Mouse (Mus musculus) heart, postnatal 0 days (tissue): ENCODE data around the gene Zfp710. TPM values are rescaled to one million over a fixed set of nuclear protein-coding genes. Genes with fewer than 3 reads are reported as not detected.
"Not testable (repeated sequence)": the region's sequence is repeated elsewhere in the genome, so short reads cannot be mapped to it uniquely, and the experiment has no call there.

Source experiments
- ATAC-seq: fragments of 200-750 bp; cut with Nextera tagmentation; 2 replicates; pipeline ENCODE4 v1.8.0; 2017; ENCODE audit warnings: low read depth, moderate number of reproducible peaks, moderate library complexity; ENCODE audit not compliant: insufficient read depth
- DNase-seq: peaks from one replicate; pipeline ENCODE4 v3.0.0-alpha.2; 2016; ENCODE audit warnings: low spot score
- H3K27ac ChIP-seq: fragments of 300-500 bp; sonication (generic); 2 replicates; pipeline ENCODE4 v1.5.1; 2014; ENCODE audit warnings: low read depth, mild to moderate bottlenecking
- H3K27me3 ChIP-seq: fragments of 300-500 bp; sonication (generic); 2 replicates; pipeline ENCODE4 v1.6.1; 2014; ENCODE audit warnings: low read length, mixed read lengths; ENCODE audit not compliant: control insufficient read depth, insufficient read depth
- H3K36me3 ChIP-seq: fragments of 300-500 bp; sonication (generic); replicated peaks from 2 replicates; pipeline ENCODE4 v1.6.1; 2014; ENCODE audit warnings: low read length, mixed read lengths; ENCODE audit not compliant: control insufficient read depth, insufficient read depth
- H3K4me1 ChIP-seq: fragments of 300-500 bp; sonication (generic); 2 replicates; pipeline ENCODE4 v1.6.1; 2014; ENCODE audit warnings: antibody characterized with exemption; ENCODE audit not compliant: control insufficient read depth, insufficient read depth
- H3K4me2 ChIP-seq: fragments of 300-500 bp; sonication (generic); 2 replicates; pipeline ENCODE4 v1.6.1; 2014; ENCODE audit warnings: low read depth, mild to moderate bottlenecking, low read length, moderate library complexity
- H3K4me3 ChIP-seq: fragments of 300-500 bp; sonication (generic); 2 replicates; pipeline ENCODE4 v1.5.1; 2014; ENCODE audit warnings: low read depth, low read length
- H3K9ac ChIP-seq: fragments of 300-500 bp; sonication (generic); replicated peaks from 2 replicates; pipeline ENCODE4 v1.6.1; 2014; ENCODE audit warnings: low read depth, low read length, mixed read lengths
- H3K9me3 ChIP-seq: fragments of 300-500 bp; sonication (generic); replicated peaks from 2 replicates; pipeline ENCODE4 v1.6.1; 2016; ENCODE audit warnings: low read length; ENCODE audit not compliant: control insufficient read depth
- CTCF ChIP-seq: IDR thresholded peaks from 2 replicates; pipeline ENCODE4 v1.5.1; 2016; ENCODE audit warnings: antibody characterized with exemption, control low read depth, low read depth
- EP300 ChIP-seq: IDR thresholded peaks from 2 replicates; pipeline ENCODE4 v1.6.1; 2016; ENCODE audit warnings: antibody characterized with exemption, low read depth
- WGBS: fragments of 180-500 bp; shearing (Covaris S2); extraction: QIAGEN DNeasy Blood & Tissue Kit; methylation state at CpG from one replicate; pipeline ENCODE4 v1.1.7; 2014; 5-methylcytosine and 5-hydroxymethylcytosine counted together
- polyA plus RNA-seq: library from polyadenylated mRNA; unstranded; fragments of >200 nt; fragmentation: Nextera tagmentation; extraction: Ambion mirVana; gene quantifications from 2 replicates; pipeline ENCODE4 v1.2.1, GENCODE M21; 2015
- total RNA-seq: library from RNA; depleted of rRNA; stranded (reverse); fragments of >200 nt; gene quantifications from 2 replicates; pipeline ENCODE4 v1.2.3, GENCODE M21; 2014; ENCODE audit warnings: low replicate concordance

Gene Zfp710
- total and polyA plus RNA-seq, 2 experiments from 2014 or later: 7.5 to 29.7 TPM

DNA sequence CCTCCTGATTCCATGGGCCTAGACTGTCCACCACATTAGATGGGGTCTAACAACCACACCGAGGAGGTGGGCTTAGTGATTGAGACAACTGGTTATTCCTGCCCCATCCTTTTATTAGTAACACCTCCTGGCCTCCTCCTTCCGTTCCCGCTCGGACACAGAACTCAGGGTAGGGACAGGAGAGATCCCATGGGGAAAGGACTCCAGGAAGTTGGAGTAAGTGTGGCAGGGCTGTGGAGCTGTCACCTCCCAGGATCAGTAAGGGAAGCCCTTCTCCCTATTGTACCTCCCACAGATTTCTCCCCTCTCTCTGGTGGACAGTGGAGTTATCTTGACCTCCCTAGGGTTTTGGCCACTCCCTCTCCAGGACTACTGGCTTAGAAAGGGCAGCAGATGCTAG is 22.4 kb downstream of the Zfp710 start:
- no peak overlapping the region for H3K4me2 ChIP-seq
- no peaks in the 10 kb centered on the region for H3K27me3 ChIP-seq
- ATAC-seq (no peak; the same call in 1 of the 2 replicates), DNase-seq (no peak)
- no peak overlapping the region for H3K27ac ChIP-seq
- H3K36me3 ChIP-seq: no peaks in the 10 kb centered on the region
- H3K4me1 ChIP-seq: peaks cover 8% of the 10 kb centered on the region; the same call in 1 of the 2 replicates
- H3K9me3 ChIP-seq: no peaks in the 10 kb centered on the region
- no peak overlapping the region for H3K4me3 ChIP-seq
- 54% methylated on average over 4 of the region's 4 CpGs for WGBS
- TF ChIP-seq CTCF: no peak
- TF ChIP-seq EP300: no peak
- H3K9ac ChIP-seq: no peak overlapping the region

DNA sequence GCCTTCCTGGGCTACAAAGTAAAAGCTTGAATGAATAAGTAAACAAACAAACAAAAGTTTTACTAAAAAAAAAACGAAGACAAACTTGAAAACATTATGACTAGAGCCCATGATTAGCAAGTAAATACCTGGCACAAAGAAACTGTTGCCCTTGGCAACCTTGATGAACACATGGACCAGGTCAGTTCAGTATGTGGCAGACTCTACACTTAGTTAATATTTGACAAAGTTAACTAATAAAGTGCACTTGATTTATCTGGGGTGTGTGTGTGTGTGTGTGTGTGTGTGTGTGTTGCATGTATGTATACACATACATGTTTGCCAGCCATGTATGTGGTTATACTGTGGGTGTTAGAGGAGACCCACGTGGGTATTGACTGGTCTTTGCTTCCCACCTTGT is 25.1 kb downstream of the Zfp710 start:
- TF ChIP-seq EP300 (no peak), CTCF (no peak)
- H3K9ac ChIP-seq: no peak overlapping the region
- 72% methylated on average over 2 of the region's 2 CpGs for WGBS

DNA sequence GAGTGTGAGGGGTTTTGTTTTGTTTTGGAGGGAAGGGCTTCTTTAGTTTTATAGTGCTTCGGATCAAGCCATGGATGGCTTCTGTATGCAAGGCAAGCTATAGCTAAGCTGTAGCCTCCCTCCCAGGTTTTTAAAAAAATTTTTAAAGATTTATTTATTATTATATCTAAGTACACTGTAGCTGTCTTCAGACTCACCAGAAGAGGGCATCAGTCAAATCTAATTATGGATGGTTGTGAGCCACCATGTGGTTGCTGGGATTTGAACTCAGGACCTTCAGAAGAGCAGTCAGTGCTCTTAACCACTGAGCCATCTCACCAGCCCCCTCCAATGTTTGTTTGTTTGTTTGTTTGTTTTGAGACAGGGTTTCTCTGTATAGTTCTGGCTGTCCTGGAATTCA is 25.8 kb downstream of the Zfp710 start:
- H3K4me1 ChIP-seq: peaks cover 20% of the 10 kb centered on the region
- not testable (repeated sequence) for H3K27ac ChIP-seq, H3K27me3 ChIP-seq, H3K9ac ChIP-seq, H3K4me3 ChIP-seq, H3K4me2 ChIP-seq, ATAC-seq, DNase-seq, H3K36me3 ChIP-seq, H3K9me3 ChIP-seq
- 100% methylated on average over 1 of the region's 1 CpGs for WGBS

More for the DNA sequence above, 25.1 kb downstream of the Zfp710 start:
- peaks cover 20% of the 10 kb centered on the region for H3K4me1 ChIP-seq
- no peak for ATAC-seq
- H3K4me3 ChIP-seq: no peak overlapping the region
- no peaks in the 10 kb centered on the region for H3K27me3 ChIP-seq
- no peaks in the 10 kb centered on the region; the same call in 1 of the 2 replicates for H3K36me3 ChIP-seq
- H3K9me3 ChIP-seq: no peaks in the 10 kb centered on the region
- H3K4me2 ChIP-seq: no peak overlapping the region
- no peak overlapping the region for H3K27ac ChIP-seq
- no peak for DNase-seq

DNA sequence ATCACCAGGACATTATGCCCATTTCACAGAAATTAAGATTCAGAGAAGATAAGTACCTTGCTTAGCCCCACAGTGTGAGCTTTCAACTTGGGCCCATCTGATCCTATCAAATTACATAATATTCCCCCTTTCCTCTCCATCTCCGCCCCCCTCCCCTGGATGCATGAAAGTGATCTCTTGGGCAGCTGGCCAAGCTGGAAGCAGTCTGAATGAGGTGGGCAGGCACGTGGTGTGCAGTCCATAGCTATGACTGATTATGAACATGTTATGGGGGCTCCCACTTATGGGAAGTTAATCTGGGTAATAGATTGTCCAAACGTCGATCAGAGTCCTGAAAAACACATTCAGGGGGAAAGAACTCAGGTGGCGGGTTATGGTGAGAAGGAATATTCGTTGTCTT is 27.2 kb downstream of the Zfp710 start:
- Histone ChIP-seq H3K9me3 (no peaks in the 10 kb centered on the region), H3K27me3 (no peaks in the 10 kb centered on the region), H3K27ac (peak overlapping the region; percentile 31; the same call in 1 of the 2 replicates), H3K9ac (no peak overlapping the region), H3K36me3 (no peaks in the 10 kb centered on the region; the same call in 1 of the 2 replicates), H3K4me3 (no peak overlapping the region), H3K4me1 (peaks cover 27% of the 10 kb centered on the region), H3K4me2 (peak overlapping the region; percentile 28; the same call in 1 of the 2 replicates)
- ATAC-seq: no peak; the same call in 1 of the 2 replicates
- 40% methylated on average over 6 of the region's 6 CpGs for WGBS
- DNase-seq: no peak
- TF ChIP-seq EP300 (no peak), CTCF (no peak)

DNA sequence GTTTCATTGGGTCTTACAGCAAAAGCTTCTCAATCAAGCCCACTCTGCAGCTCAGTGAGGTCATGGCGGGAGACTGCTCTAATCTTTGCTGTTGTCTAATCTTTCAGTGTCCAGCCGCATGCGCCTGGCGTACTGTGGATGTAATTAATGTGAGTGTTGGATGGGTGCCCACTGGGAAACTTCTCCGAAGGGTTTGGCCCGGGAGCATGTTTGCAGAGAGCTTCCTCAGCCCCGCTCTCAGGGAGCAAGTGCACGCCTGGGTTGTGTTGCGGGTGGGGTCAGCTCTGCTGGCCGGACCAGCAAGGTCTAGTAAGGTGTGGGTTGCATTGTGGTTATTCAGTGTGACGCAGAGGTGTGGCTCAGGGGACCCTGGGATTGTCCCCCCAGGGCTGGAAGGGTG is 27.6 kb downstream of the Zfp710 start:
- peak; percentile 76 for DNase-seq
- no peak overlapping the region for H3K9ac ChIP-seq
- H3K4me2 ChIP-seq: peak overlapping the region; percentile 28; the same call in 1 of the 2 replicates
- H3K4me3 ChIP-seq: no peak overlapping the region
- peak; percentile 51 for ATAC-seq
- peaks cover 31% of the 10 kb centered on the region for H3K4me1 ChIP-seq
- H3K9me3 ChIP-seq: no peaks in the 10 kb centered on the region
- 7% methylated on average over 11 of the region's 11 CpGs for WGBS
- H3K36me3 ChIP-seq: no peaks in the 10 kb centered on the region; the same call in 1 of the 2 replicates
- H3K27me3 ChIP-seq: no peaks in the 10 kb centered on the region
- TF ChIP-seq EP300 (no peak), CTCF (no peak)
- peak overlapping the region; percentile 31; the same call in 1 of the 2 replicates for H3K27ac ChIP-seq

DNA sequence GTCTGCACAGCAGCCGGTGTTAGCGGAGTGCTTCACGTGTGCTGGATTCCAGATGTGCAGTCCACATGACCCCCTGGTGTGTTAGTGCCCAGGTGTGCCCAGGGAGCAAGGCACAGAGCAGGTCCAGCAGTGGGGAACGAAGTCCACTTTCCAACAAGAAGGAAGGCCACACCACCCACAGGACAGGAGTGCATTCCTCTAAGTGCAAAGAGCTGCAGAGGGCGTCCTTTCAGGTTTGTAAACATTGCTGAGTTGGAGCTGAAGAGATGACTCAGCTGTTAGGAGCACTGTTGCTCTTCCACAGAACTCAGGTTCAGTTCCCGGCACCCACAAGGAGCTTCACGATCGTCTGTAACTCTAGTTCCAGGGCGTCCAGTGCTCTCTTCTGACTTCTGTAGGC is 28.5 kb downstream of the Zfp710 start:
- peaks cover 37% of the 10 kb centered on the region for H3K4me1 ChIP-seq
- H3K4me2 ChIP-seq: no peak overlapping the region
- no peaks in the 10 kb centered on the region for H3K27me3 ChIP-seq
- DNase-seq (no peak), ATAC-seq (no peak)
- no peaks in the 10 kb centered on the region for H3K9me3 ChIP-seq
- H3K36me3 ChIP-seq: no peaks in the 10 kb centered on the region; the same call in 1 of the 2 replicates
- H3K9ac ChIP-seq: no peak overlapping the region
- 92% methylated on average over 9 of the region's 9 CpGs for WGBS
- no peak for TF ChIP-seq CTCF
- TF ChIP-seq EP300: no peak
- no peak overlapping the region for H3K27ac ChIP-seq
- H3K4me3 ChIP-seq: no peak overlapping the region
